Mouse (Mus musculus) stomach, postnatal 0 days (tissue): ENCODE measurements around the gene Gbp2.

ENCODE experiments used
- CTCF ChIP-seq: IDR thresholded peaks from 2 replicates; pipeline ENCODE4 v1.5.1; 2016; ENCODE audit warnings: antibody characterized with exemption, low read depth, mild to moderate bottlenecking, moderate library complexity
- EP300 ChIP-seq: optimal IDR thresholded peaks from 2 replicates; pipeline ENCODE3; 2016; ENCODE audit warnings: antibody characterized with exemption

- no peak for TF ChIP-seq CTCF
- no peak for TF ChIP-seq EP300
Measured at GRCm38 (mm10) chr3:142601675-142602074, 18.7 kb upstream of the Gbp2 start.
